In genomic region chr15:103000501-103000901, GRCm38 (mm10) we compare ENCODE assay signal across 9 mouse cellular contexts. TPM values are rescaled to one million over a fixed set of nuclear protein-coding genes. Genes with fewer than 3 reads are reported as not detected.
DNase-seq lines count a peak whose midpoint lies in the region; ATAC-seq and TF ChIP-seq lines count a peak whose summit lies in the region.
"Had no signal": no experiment of that assay in that cellular context is flagged by ENCODE, and none has a peak within 500 bp of the region (broad histone marks: within the 10 kb centered on the region; RNA-seq: fewer than 3 reads in every experiment).

No protein-coding gene starts in this region.

- no peaks in the 10 kb centered on the region for H3K36me3 ChIP-seq in kidney, embryonic 16.5 days (ENCODE audit: insufficient read depth, low read length)
- no peaks in the 10 kb centered on the region for H3K36me3 ChIP-seq in hindbrain, embryonic 16.5 days (ENCODE audit: control insufficient read depth, insufficient read depth, low read length)
- no peaks in the 10 kb centered on the region for H3K36me3 ChIP-seq in neural tube, embryonic 11.5 days (ENCODE audit: control insufficient read depth, insufficient read depth, low read length)

- ATAC-seq in kidney, embryonic 16.5 days (ENCODE audit: low FRiP score, low TSS enrichment): no peak
- ATAC-seq in hindbrain, embryonic 16.5 days: no peak
- no peak for ATAC-seq in neural tube, embryonic 11.5 days (ENCODE audit: insufficient read depth, low FRiP score, low TSS enrichment)

- WGBS in kidney, embryonic 16.5 days: 4% methylated on average over 24 of the region's 24 CpGs
- 2% methylated on average over 22 of the region's 24 CpGs for WGBS in hindbrain, embryonic 16.5 days
- 0% methylated on average over 24 of the region's 24 CpGs for WGBS in neural tube, embryonic 11.5 days
- 7% methylated on average over 24 of the region's 24 CpGs for WGBS in cerebellum, adult 2 months

- intact Hi-C loops in left cerebral cortex, postnatal 10 days (cut with DNase I): no loop called here

- H3K4me1 ChIP-seq in kidney, embryonic 16.5 days (ENCODE audit: insufficient read depth, low read length): peaks cover 63% of the 10 kb centered on the region
- peaks cover 5% of the 10 kb centered on the region for H3K4me1 ChIP-seq in hindbrain, embryonic 16.5 days (ENCODE audit: control insufficient read depth, insufficient read depth, low read depth, low read length)
- peaks cover 21% of the 10 kb centered on the region for H3K4me1 ChIP-seq in neural tube, embryonic 11.5 days (ENCODE audit: control insufficient read depth, insufficient read depth, low read length)
- no peaks in the 10 kb centered on the region for H3K4me1 ChIP-seq in cerebellum, adult 2 months (ENCODE audit: control insufficient read depth, insufficient read depth, low read length)

- peaks cover 36% of the 10 kb centered on the region for H3K27me3 ChIP-seq in kidney, embryonic 16.5 days (ENCODE audit: insufficient read depth, low read length)
- peaks cover 76% of the 10 kb centered on the region for H3K27me3 ChIP-seq in hindbrain, embryonic 16.5 days (replicated peaks; ENCODE audit: control insufficient read depth, insufficient read depth, low read length)
- H3K27me3 ChIP-seq in neural tube, embryonic 11.5 days (ENCODE audit: control insufficient read depth, insufficient read depth, low read length): peaks cover 14% of the 10 kb centered on the region; the same call in 1 of the 2 replicates
- H3K27me3 ChIP-seq in cerebellum, adult 2 months (ENCODE audit: control insufficient read depth, insufficient read depth, low read length): peaks cover 15% of the 10 kb centered on the region; the same call in 1 of the 2 replicates

- H3K27ac ChIP-seq in kidney, embryonic 16.5 days (ENCODE audit: low read length): peak overlapping the region; percentile 97
- H3K27ac ChIP-seq in hindbrain, embryonic 16.5 days (ENCODE audit: low read depth, low read length): no peak overlapping the region
- H3K27ac ChIP-seq in neural tube, embryonic 11.5 days (ENCODE audit: low read depth, low read length): peak overlapping the region; percentile 88
- no peak overlapping the region for H3K27ac ChIP-seq in cerebellum, adult 2 months (ENCODE audit: insufficient read depth, low read length)

- peak overlapping the region; percentile 90 for H3K9ac ChIP-seq in kidney, embryonic 16.5 days (replicated peaks; ENCODE audit: low read length)
- no peak overlapping the region for H3K9ac ChIP-seq in hindbrain, embryonic 16.5 days (ENCODE audit: low read depth, low read length)
- H3K9ac ChIP-seq in neural tube, embryonic 11.5 days (ENCODE audit: low read length): peak overlapping the region; percentile 95

- H3K9me3 ChIP-seq in kidney, embryonic 16.5 days (ENCODE audit: low read length): no peaks in the 10 kb centered on the region
- no peaks in the 10 kb centered on the region for H3K9me3 ChIP-seq in hindbrain, embryonic 16.5 days (ENCODE audit: control insufficient read depth, low read length)
- H3K9me3 ChIP-seq in neural tube, embryonic 11.5 days (ENCODE audit: control insufficient read depth, low read length): no peaks in the 10 kb centered on the region

- TF ChIP-seq POLR2A in cerebellum, adult 2 months (IDR thresholded peaks at IDR 0.05; ENCODE audit: borderline replicate concordance, insufficient read depth, low read length): no peak

- TF ChIP-seq CTCF in cerebellum, adult 2 months (IDR thresholded peaks at IDR 0.05; ENCODE audit: borderline replicate concordance, insufficient read depth, low read depth, low read length): no peak

- H3K4me3 ChIP-seq in kidney, embryonic 16.5 days (ENCODE audit: low read length): peak overlapping the region; percentile 63
- 0 out of 2 replicates have a peak overlapping the region, but pooled peaks have one; percentile 3 for H3K4me3 ChIP-seq in hindbrain, embryonic 16.5 days (ENCODE audit: low read length)
- peak overlapping the region; percentile 66 for H3K4me3 ChIP-seq in neural tube, embryonic 11.5 days (ENCODE audit: low read depth, low read length)
- no peak overlapping the region for H3K4me3 ChIP-seq in cerebellum, adult 2 months (replicated peaks; ENCODE audit: insufficient read depth, low read depth, low read length)

- H3K4me2 ChIP-seq in kidney, embryonic 16.5 days (replicated peaks; ENCODE audit: low read depth, low read length): peak overlapping the region; percentile 71
- peak overlapping the region; percentile 15; the same call in 1 of the 2 replicates for H3K4me2 ChIP-seq in hindbrain, embryonic 16.5 days (ENCODE audit: low read length)
- H3K4me2 ChIP-seq in neural tube, embryonic 11.5 days (ENCODE audit: low read depth): peak overlapping the region; percentile 99

- DNase-seq in adrenal gland, postnatal 14 days: peak; percentile 63
- no peak for DNase-seq in adrenal gland, postnatal 4 days (ENCODE audit: low spot score in 2 of 2)
- no peak for DNase-seq in kidney, adult 9 months
- peak; percentile 62 for DNase-seq in neural tube, embryonic 11.5 days (ENCODE audit: low spot score)
- no peak for DNase-seq in cerebellum, adult 2 months
- DNase-seq in left cerebral cortex, postnatal 10 days (ENCODE audit: extremely low spot score in 1 of 2, low spot score in 2 of 2): no peak
- DNase-seq: lung, postnatal 36 days had no signal

RNA-seq across cellular contexts. Expression of gene Hoxc6, which starts 2.4 kb away (rescaled TPM):
- 37.4 and 43.2 TPM in 2 replicates for total RNA-seq in adrenal gland, postnatal 14 days (2021)
- 10 to 100 TPM; 40.3 to 41.5 TPM for total RNA-seq in adrenal gland, postnatal 4 days (2021)
- polyA plus RNA-seq in kidney, embryonic 16.5 days (2015; fragmentation: Nextera tagmentation; extraction: Ambion mirVana): 7.6 and 11.0 TPM in 2 replicates
- polyA plus RNA-seq in hindbrain, embryonic 16.5 days (2015; fragmentation: Nextera tagmentation; extraction: Ambion mirVana): 4.0 and 9.0 TPM in 2 replicates
- 95.9 and 96.4 TPM in 2 replicates for polyA plus RNA-seq in neural tube, embryonic 11.5 days (2014; fragmentation: Nextera tagmentation; extraction: Ambion mirVana)
- polyA plus RNA-seq in cerebellum, adult 2 months (2012; rRNA removed): 0.16 and 0.25 TPM in 2 replicates
- not detected for total RNA-seq in left cerebral cortex, postnatal 10 days (2021)

RNA-seq across cellular contexts. Expression of gene Hoxc8, which starts 10.1 kb away (rescaled TPM):
- 19.2 and 20.1 TPM in 2 replicates for total RNA-seq in adrenal gland, postnatal 14 days (2021)
- total RNA-seq in adrenal gland, postnatal 4 days (2021): 10 to 100 TPM; 22.2 to 22.7 TPM
- polyA plus RNA-seq in kidney, embryonic 16.5 days (2015; fragmentation: Nextera tagmentation; extraction: Ambion mirVana): 6.6 and 9.2 TPM in 2 replicates
- 3.2 and 9.9 TPM in 2 replicates for polyA plus RNA-seq in hindbrain, embryonic 16.5 days (2015; fragmentation: Nextera tagmentation; extraction: Ambion mirVana)
- polyA plus RNA-seq in neural tube, embryonic 11.5 days (2014; fragmentation: Nextera tagmentation; extraction: Ambion mirVana): 63.7 and 67.1 TPM in 2 replicates
- not detected in 2 replicates for polyA plus RNA-seq in cerebellum, adult 2 months (2012; rRNA removed)
- total RNA-seq in left cerebral cortex, postnatal 10 days (2021): not detected

RNA-seq across cellular contexts. Expression of gene Hoxc4, which starts 18.2 kb away (rescaled TPM):
- total RNA-seq in adrenal gland, postnatal 14 days (2021): 6.8 and 7.7 TPM in 2 replicates
- 10 to 100 TPM; 11.3 to 13.4 TPM for total RNA-seq in adrenal gland, postnatal 4 days (2021)
- 6.9 and 8.6 TPM in 2 replicates for polyA plus RNA-seq in kidney, embryonic 16.5 days (2015; fragmentation: Nextera tagmentation; extraction: Ambion mirVana)
- polyA plus RNA-seq in hindbrain, embryonic 16.5 days (2015; fragmentation: Nextera tagmentation; extraction: Ambion mirVana): 57.7 and 61.2 TPM in 2 replicates
- 62.6 and 67.3 TPM in 2 replicates for polyA plus RNA-seq in neural tube, embryonic 11.5 days (2014; fragmentation: Nextera tagmentation; extraction: Ambion mirVana)
- 3.9 and 4.5 TPM in 2 replicates for polyA plus RNA-seq in cerebellum, adult 2 months (2012; rRNA removed)
- not detected for total RNA-seq in left cerebral cortex, postnatal 10 days (2021)

RNA-seq across cellular contexts. Expression of gene Hoxc9, which starts 24.3 kb away (rescaled TPM):
- total RNA-seq in adrenal gland, postnatal 14 days (2021): 1.8 and 2.1 TPM in 2 replicates
- total RNA-seq in adrenal gland, postnatal 4 days (2021): 1 to 10 TPM; 3.0 to 4.8 TPM
- 7.4 and 9.2 TPM in 2 replicates for polyA plus RNA-seq in kidney, embryonic 16.5 days (2015; fragmentation: Nextera tagmentation; extraction: Ambion mirVana)
- 0.16 and 0.31 TPM in 2 replicates for polyA plus RNA-seq in hindbrain, embryonic 16.5 days (2015; fragmentation: Nextera tagmentation; extraction: Ambion mirVana)
- polyA plus RNA-seq in neural tube, embryonic 11.5 days (2014; fragmentation: Nextera tagmentation; extraction: Ambion mirVana): 36.1 and 40.0 TPM in 2 replicates
- not detected in 2 replicates for polyA plus RNA-seq in cerebellum, adult 2 months (2012; rRNA removed)
- total RNA-seq in left cerebral cortex, postnatal 10 days (2021): not detected

RNA-seq across cellular contexts. Expression of gene Hoxc5, which starts 33.3 kb away (rescaled TPM):
- 6.9 and 7.4 TPM in 2 replicates for total RNA-seq in adrenal gland, postnatal 14 days (2021)
- total RNA-seq in adrenal gland, postnatal 4 days (2021): 1 to 10 TPM; 7.9 to 8.0 TPM
- polyA plus RNA-seq in kidney, embryonic 16.5 days (2015; fragmentation: Nextera tagmentation; extraction: Ambion mirVana): 4.3 and 5.9 TPM in 2 replicates
- polyA plus RNA-seq in hindbrain, embryonic 16.5 days (2015; fragmentation: Nextera tagmentation; extraction: Ambion mirVana): 19.1 and 20.4 TPM in 2 replicates
- polyA plus RNA-seq in neural tube, embryonic 11.5 days (2014; fragmentation: Nextera tagmentation; extraction: Ambion mirVana): 36.3 and 37.3 TPM in 2 replicates
- 1.5 and 2.2 TPM in 2 replicates for polyA plus RNA-seq in cerebellum, adult 2 months (2012; rRNA removed)
- total RNA-seq in left cerebral cortex, postnatal 10 days (2021): not detected

Comparison
In these comparisons a context has a peak if more than half of its experiments do, and no peak if none do; other contexts are left out.
1. DNase-seq: peak in adrenal gland, postnatal 14 days (single experiment) and neural tube, embryonic 11.5 days (single experiment); none in adrenal gland, postnatal 4 days (0 of 2), kidney, adult 9 months (single experiment), cerebellum, adult 2 months (0 of 2) and left cerebral cortex, postnatal 10 days (0 of 2).
2. H3K27ac ChIP-seq: peak in kidney, embryonic 16.5 days (single experiment) and neural tube, embryonic 11.5 days (single experiment); none in hindbrain, embryonic 16.5 days (single experiment) and cerebellum, adult 2 months (single experiment).
3. H3K4me2 ChIP-seq: peak in every context shown above with its lines; median percentile 99 in neural tube, embryonic 11.5 days; 71 in kidney, embryonic 16.5 days; 15 in hindbrain, embryonic 16.5 days.